Mouse (Mus musculus) thymus, adult 2 months (tissue): Measurements from ENCODE around the gene Cp. TPM values are rescaled to one million over a fixed set of nuclear protein-coding genes. Genes with fewer than 3 reads are reported as not detected.

Source experiments
- DNase-seq: peaks from one replicate; pipeline ENCODE4 v3.0.0; 2021
- H3K27ac ChIP-seq: fragments of 200-500 bp; 2 replicates; pipeline ENCODE4 v1.5.1; 2012; ENCODE audit warnings: low read length, control low read depth; ENCODE audit not compliant: control insufficient read depth, insufficient read depth
- H3K27me3 ChIP-seq: fragments of 200-500 bp; 2 replicates; pipeline ENCODE4 v1.6.1; 2012; ENCODE audit warnings: mild to moderate bottlenecking, low read length, moderate library complexity, mixed read lengths; ENCODE audit not compliant: control insufficient read depth, insufficient read depth
- H3K36me3 ChIP-seq: fragments of 200-500 bp; 2 replicates; pipeline ENCODE4 v1.6.1; 2012; ENCODE audit warnings: mild to moderate bottlenecking, low read length, moderate library complexity; ENCODE audit not compliant: control insufficient read depth, insufficient read depth
- H3K4me1 ChIP-seq: fragments of 200-500 bp; replicated peaks from 2 replicates; pipeline ENCODE4 v1.6.1; 2012; ENCODE audit warnings: low read length; ENCODE audit not compliant: control insufficient read depth, insufficient read depth
- H3K4me3 ChIP-seq: fragments of 200-500 bp; 2 replicates; pipeline ENCODE4 v1.5.1; 2012; ENCODE audit warnings: mild to moderate bottlenecking, low read length, control low read depth, moderate library complexity; ENCODE audit not compliant: control insufficient read depth, insufficient read depth
- CTCF ChIP-seq: fragments of 200-500 bp; IDR thresholded peaks from 2 replicates; pipeline ENCODE4 v1.5.1; 2012; ENCODE audit warnings: mild to moderate bottlenecking, control low read depth, low read length, moderate library complexity, borderline replicate concordance; ENCODE audit not compliant: control insufficient read depth, poor library complexity, insufficient read depth; ENCODE audit errors: extremely low read depth
- POLR2A ChIP-seq: fragments of 200-500 bp; IDR thresholded peaks from 2 replicates; pipeline ENCODE4 v1.6.1; 2012; ENCODE audit warnings: mild to moderate bottlenecking, low read length, control low read depth, moderate library complexity; ENCODE audit not compliant: control insufficient read depth, poor library complexity, insufficient read depth; ENCODE audit errors: extremely low read depth
- WGBS: fragments of 180-500 bp; shearing (Covaris S2); methylation state at CpG from one replicate; pipeline ENCODE4 v1.1.7; 2018; 5-methylcytosine and 5-hydroxymethylcytosine counted together
- polyA plus RNA-seq: library from polyadenylated mRNA; depleted of rRNA; stranded (reverse); fragments of >200 nt; gene quantifications from 2 replicates; pipeline ENCODE4 v1.2.3, GENCODE M21; 2012; rRNA removed

Cp gene
- polyA plus RNA-seq, 1 experiment: 3.9 TPM

- Histone ChIP-seq H3K4me3 (peak within 1 kb of the TSS; percentile 89), H3K36me3 (peaks cover 8% of the 10 kb centered on the region), H3K27me3 (no peaks in the 10 kb centered on the region), H3K27ac (no peak within 1 kb of the TSS), H3K4me1 (no peaks in the 10 kb centered on the region)
- under 1% methylated on average over 49 of the region's 54 CpGs for WGBS
- TF ChIP-seq CTCF (peak; percentile 37; the same call in 1 of the 2 replicates), POLR2A (peak; percentile 64)
- DNase-seq: peak; percentile 95
Measured at GRCm38 (mm10) chr3:20057306-20058196, 100.7 kb downstream of the Cp start, which contains the start of gene Hltf. Gene Hltf, plus strand, starts transcription at chr3:20057811.

- H3K4me1 ChIP-seq: no peaks in the 10 kb centered on the region
- H3K36me3 ChIP-seq: peaks cover 11% of the 10 kb centered on the region
- peak overlapping the region; percentile 89 for H3K4me3 ChIP-seq
- H3K27ac ChIP-seq: no peak overlapping the region
- no peak for DNase-seq
- TF ChIP-seq POLR2A (no peak), CTCF (no peak)
- no peaks in the 10 kb centered on the region for H3K27me3 ChIP-seq
- whole genome bisulfite sequencing: under 1% methylated on average over 7 of the region's 9 CpGs
Measured at GRCm38 (mm10) chr3:20058197-20058541, 101.3 kb downstream of the Cp start.

Other genes starting within 250 kb of the Cp start
- gene Hps3, start 78.3 kb downstream of the Cp start, polyA plus RNA-seq: 41.6 and 48.4 TPM in 2 replicates
- gene Hltf, start 100.8 kb downstream of the Cp start, polyA plus RNA-seq: 7.0 and 8.2 TPM in 2 replicates
- 21.6 and 24.6 TPM in 2 replicates for gene Gyg, start 198.3 kb downstream of the Cp start, polyA plus RNA-seq